Mouse (Mus musculus): ENCODE results near the gene Gbe1. TPM values are rescaled to one million over a fixed set of nuclear protein-coding genes. Genes with fewer than 3 reads are reported as not detected.

Gbe1 gene
- polyA plus RNA-seq, 1 experiment from 2014 or later: 26.1 TPM

- TF ChIP-seq CTCF (IDR thresholded peaks at IDR 0.05; ENCODE audit: low read depth): no peak
- H3K27ac ChIP-seq (ENCODE audit: low read depth, low read length): no peak overlapping the region
- no peak for ATAC-seq
- WGBS: 93% methylated on average over 3 of the region's 3 CpGs
- no peaks in the 10 kb centered on the region for H3K36me3 ChIP-seq (ENCODE audit: control insufficient read depth, insufficient read depth)
- H3K9me3 ChIP-seq (ENCODE audit: control insufficient read depth): no peaks in the 10 kb centered on the region
- H3K4me2 ChIP-seq (replicated peaks; ENCODE audit: low read depth): no peak overlapping the region
- no peaks in the 10 kb centered on the region for H3K27me3 ChIP-seq (replicated peaks; ENCODE audit: control insufficient read depth, insufficient read depth, low read length)
- H3K9ac ChIP-seq (ENCODE audit: low read depth, low read length): no peak overlapping the region
- no peak overlapping the region for H3K4me3 ChIP-seq (ENCODE audit: low read depth, low read length)
- no peaks in the 10 kb centered on the region for H3K4me1 ChIP-seq (replicated peaks; ENCODE audit: control insufficient read depth, insufficient read depth, low read length)
These were observed 51.5 kb downstream of the Gbe1 start for GRCm38 (mm10) chr16:70365229-70365628.

GRCm38 (mm10) chr16:70381045-70381444, 67.3 kb downstream of the Gbe1 start:
- Histone ChIP-seq H3K27me3 (replicated peaks; ENCODE audit: control insufficient read depth, insufficient read depth, low read length) (no peaks in the 10 kb centered on the region), H3K9me3 (ENCODE audit: control insufficient read depth) (no peaks in the 10 kb centered on the region), H3K4me3 (ENCODE audit: low read depth, low read length) (no peak overlapping the region), H3K9ac (ENCODE audit: low read depth, low read length) (no peak overlapping the region), H3K4me2 (replicated peaks; ENCODE audit: low read depth) (no peak overlapping the region), H3K4me1 (replicated peaks; ENCODE audit: control insufficient read depth, insufficient read depth, low read length) (no peaks in the 10 kb centered on the region), H3K27ac (ENCODE audit: low read depth, low read length) (no peak overlapping the region), H3K36me3 (ENCODE audit: control insufficient read depth, insufficient read depth) (no peaks in the 10 kb centered on the region)
- ATAC-seq: no peak
- no peak for TF ChIP-seq CTCF (IDR thresholded peaks at IDR 0.05; ENCODE audit: low read depth)
- WGBS: 92% methylated on average over 2 of the region's 2 CpGs

- no peaks in the 10 kb centered on the region for H3K27me3 ChIP-seq (replicated peaks; ENCODE audit: control insufficient read depth, insufficient read depth, low read length)
- H3K36me3 ChIP-seq (ENCODE audit: control insufficient read depth, insufficient read depth): no peaks in the 10 kb centered on the region
- no peak overlapping the region for H3K4me2 ChIP-seq (replicated peaks; ENCODE audit: low read depth)
- WGBS: 98% methylated on average over 1 of the region's 1 CpGs
- no peaks in the 10 kb centered on the region for H3K4me1 ChIP-seq (replicated peaks; ENCODE audit: control insufficient read depth, insufficient read depth, low read length)
- no peak overlapping the region for H3K4me3 ChIP-seq (ENCODE audit: low read depth, low read length)
- no peak for ATAC-seq
- H3K9me3 ChIP-seq (ENCODE audit: control insufficient read depth): no peaks in the 10 kb centered on the region
- H3K9ac ChIP-seq (ENCODE audit: low read depth, low read length): no peak overlapping the region
- no peak overlapping the region for H3K27ac ChIP-seq (ENCODE audit: low read depth, low read length)
- no peak for TF ChIP-seq CTCF (IDR thresholded peaks at IDR 0.05; ENCODE audit: low read depth)
These were observed 71.7 kb downstream of the Gbe1 start for GRCm38 (mm10) chr16:70385494-70385893.

- Histone ChIP-seq H3K27me3 (replicated peaks; ENCODE audit: control insufficient read depth, insufficient read depth, low read length) (no peaks in the 10 kb centered on the region), H3K4me1 (replicated peaks; ENCODE audit: control insufficient read depth, insufficient read depth, low read length) (no peaks in the 10 kb centered on the region), H3K9ac (ENCODE audit: low read depth, low read length) (no peak overlapping the region), H3K4me2 (replicated peaks; ENCODE audit: low read depth) (no peak overlapping the region), H3K36me3 (ENCODE audit: control insufficient read depth, insufficient read depth) (no peaks in the 10 kb centered on the region), H3K9me3 (ENCODE audit: control insufficient read depth) (no peaks in the 10 kb centered on the region), H3K27ac (ENCODE audit: low read depth, low read length) (no peak overlapping the region), H3K4me3 (ENCODE audit: low read depth, low read length) (no peak overlapping the region)
- WGBS: 97% methylated on average over 2 of the region's 2 CpGs
- TF ChIP-seq CTCF (IDR thresholded peaks at IDR 0.05; ENCODE audit: low read depth): no peak
- ATAC-seq: no peak
These were observed 73.6 kb downstream of the Gbe1 start for GRCm38 (mm10) chr16:70387385-70387784.

GRCm38 (mm10) chr16:70395276-70395675, 81.5 kb downstream of the Gbe1 start:
- Histone ChIP-seq H3K4me1 (replicated peaks; ENCODE audit: control insufficient read depth, insufficient read depth, low read length) (no peaks in the 10 kb centered on the region), H3K36me3 (ENCODE audit: control insufficient read depth, insufficient read depth) (no peaks in the 10 kb centered on the region), H3K27me3 (replicated peaks; ENCODE audit: control insufficient read depth, insufficient read depth, low read length) (no peaks in the 10 kb centered on the region), H3K27ac (ENCODE audit: low read depth, low read length) (no peak overlapping the region), H3K4me3 (ENCODE audit: low read depth, low read length) (no peak overlapping the region), H3K9ac (ENCODE audit: low read depth, low read length) (no peak overlapping the region), H3K9me3 (ENCODE audit: control insufficient read depth) (no peaks in the 10 kb centered on the region), H3K4me2 (replicated peaks; ENCODE audit: low read depth) (no peak overlapping the region)
- 73% methylated on average over 3 of the region's 3 CpGs for WGBS
- no peak for TF ChIP-seq CTCF (IDR thresholded peaks at IDR 0.05; ENCODE audit: low read depth)
- no peak for ATAC-seq

GRCm38 (mm10) chr16:70407780-70408179, 94.0 kb downstream of the Gbe1 start:
- no peak for ATAC-seq
- no peaks in the 10 kb centered on the region for H3K4me1 ChIP-seq (replicated peaks; ENCODE audit: control insufficient read depth, insufficient read depth, low read length)
- no peak overlapping the region for H3K9ac ChIP-seq (ENCODE audit: low read depth, low read length)
- no peaks in the 10 kb centered on the region for H3K9me3 ChIP-seq (ENCODE audit: control insufficient read depth)
- no peak overlapping the region for H3K4me2 ChIP-seq (replicated peaks; ENCODE audit: low read depth)
- no peaks in the 10 kb centered on the region for H3K27me3 ChIP-seq (replicated peaks; ENCODE audit: control insufficient read depth, insufficient read depth, low read length)
- 72% methylated on average over 2 of the region's 2 CpGs for WGBS
- no peak for TF ChIP-seq CTCF (IDR thresholded peaks at IDR 0.05; ENCODE audit: low read depth)
- no peaks in the 10 kb centered on the region for H3K36me3 ChIP-seq (ENCODE audit: control insufficient read depth, insufficient read depth)
- H3K27ac ChIP-seq (ENCODE audit: low read depth, low read length): no peak overlapping the region
- H3K4me3 ChIP-seq (ENCODE audit: low read depth, low read length): no peak overlapping the region

GRCm38 (mm10) chr16:70421077-70421476, 107.3 kb downstream of the Gbe1 start:
- Histone ChIP-seq H3K9ac (ENCODE audit: low read depth, low read length) (no peak overlapping the region), H3K9me3 (ENCODE audit: control insufficient read depth) (no peaks in the 10 kb centered on the region), H3K27ac (ENCODE audit: low read depth, low read length) (no peak overlapping the region), H3K4me2 (replicated peaks; ENCODE audit: low read depth) (no peak overlapping the region), H3K36me3 (ENCODE audit: control insufficient read depth, insufficient read depth) (no peaks in the 10 kb centered on the region), H3K27me3 (replicated peaks; ENCODE audit: control insufficient read depth, insufficient read depth, low read length) (no peaks in the 10 kb centered on the region), H3K4me3 (ENCODE audit: low read depth, low read length) (no peak overlapping the region), H3K4me1 (replicated peaks; ENCODE audit: control insufficient read depth, insufficient read depth, low read length) (no peaks in the 10 kb centered on the region)
- no peak for TF ChIP-seq CTCF (IDR thresholded peaks at IDR 0.05; ENCODE audit: low read depth)
- ATAC-seq: no peak
- WGBS: 74% methylated on average over 3 of the region's 3 CpGs
